Mouse (Mus musculus) R1 (cell line): ENCODE measurements around the gene Ifitm5.
A peak's percentile ranks its signal among the peaks of the same experiment; 100 is the strongest.

ENCODE experiments used
- DNase-seq: peaks from one replicate; pipeline ENCODE4 v3.0.0-alpha.2; 2018; ENCODE audit warnings: low read depth, low spot score

Ifitm5 gene

GRCm38 (mm10) chr7:140941222-140942051 is 8.7 kb downstream of the Ifitm5 start, which contains the start of gene Pgghg:
Gene Pgghg (plus strand): TSS chr7:140941391.
- DNase-seq: peak; percentile 92

GRCm38 (mm10) chr7:140939669-140940171 is 10.4 kb downstream of the Ifitm5 start:
- DNase-seq: no peak

GRCm38 (mm10) chr7:140938896-140939295 is 11.2 kb downstream of the Ifitm5 start:
- peak; percentile 75 for DNase-seq

- peak; percentile 84 for DNase-seq
Observed at GRCm38 (mm10) chr7:140938436-140938835, 11.7 kb downstream of the Ifitm5 start.

- no peak for DNase-seq
Observed at GRCm38 (mm10) chr7:140927181-140927580, 22.9 kb downstream of the Ifitm5 start.

GRCm38 (mm10) chr7:140923070-140923775 is 26.9 kb downstream of the Ifitm5 start:
- no peak for DNase-seq

- peak; percentile 66 for DNase-seq
Observed at GRCm38 (mm10) chr7:140922398-140923069, 27.6 kb downstream of the Ifitm5 start.

DNA sequence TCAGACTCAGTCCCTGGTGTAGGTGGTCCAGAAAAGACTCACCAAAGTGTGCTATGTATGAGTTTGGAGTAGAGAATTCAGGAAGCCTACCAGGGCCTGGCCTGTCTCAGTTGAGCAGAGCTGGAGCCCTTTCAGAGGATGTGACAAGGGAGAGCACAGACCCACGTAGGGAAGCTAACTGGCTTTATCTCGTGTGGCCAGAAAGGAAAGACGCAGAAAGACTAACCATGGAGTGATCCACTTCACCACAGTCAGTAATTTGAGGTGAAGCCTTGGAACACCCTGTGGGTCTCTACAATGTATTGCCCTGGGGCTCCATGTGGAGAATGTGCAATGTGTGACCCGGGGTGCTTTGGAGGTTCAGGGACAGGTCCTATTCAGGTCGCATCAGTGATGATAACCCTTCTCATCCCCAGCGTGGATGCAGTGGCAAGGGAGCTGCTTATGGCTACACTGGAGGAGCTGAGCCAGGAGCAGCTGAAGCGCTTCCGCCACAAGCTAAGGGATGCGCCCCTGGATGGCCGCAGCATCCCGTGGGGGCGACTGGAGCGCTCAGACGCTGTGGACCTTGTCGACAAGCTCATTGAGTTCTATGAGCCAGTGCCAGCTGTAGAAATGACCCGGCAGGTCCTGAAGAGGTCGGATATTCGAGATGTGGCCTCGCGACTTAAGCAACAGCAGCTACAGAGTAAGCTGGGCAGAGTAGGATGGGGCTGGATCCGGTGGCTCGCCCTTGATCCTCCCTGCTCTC is 28.7 kb downstream of the Ifitm5 start:
- DNase-seq: no peak

- DNase-seq: no peak
Observed at GRCm38 (mm10) chr7:140920418-140921029, 29.6 kb downstream of the Ifitm5 start, which contains the start of gene Nlrp6. Gene Nlrp6 (plus strand): TSS chr7:140920902.

DNA sequence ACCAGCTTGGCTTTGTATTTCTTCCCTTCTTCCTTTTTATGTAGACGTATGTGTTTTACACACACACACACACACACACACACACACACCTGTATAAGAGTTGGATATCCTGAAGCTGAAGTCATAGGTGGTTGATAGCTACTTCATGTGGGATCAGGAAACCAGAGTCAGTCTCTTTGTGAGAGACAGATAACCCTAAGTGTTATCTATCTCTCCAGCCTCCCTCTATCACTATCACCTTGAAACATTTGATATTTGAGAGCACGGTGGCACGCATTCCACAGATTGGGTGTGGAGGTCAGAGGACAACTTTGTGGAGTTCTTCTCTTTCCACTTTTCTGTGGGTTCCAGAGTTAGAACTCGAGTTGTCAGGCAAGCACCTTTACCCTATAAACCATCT is 30.2 kb downstream of the Ifitm5 start:
- no peak for DNase-seq

- DNase-seq: no peak
Observed at GRCm38 (mm10) chr7:140914031-140914690, 35.9 kb downstream of the Ifitm5 start.

DNA sequence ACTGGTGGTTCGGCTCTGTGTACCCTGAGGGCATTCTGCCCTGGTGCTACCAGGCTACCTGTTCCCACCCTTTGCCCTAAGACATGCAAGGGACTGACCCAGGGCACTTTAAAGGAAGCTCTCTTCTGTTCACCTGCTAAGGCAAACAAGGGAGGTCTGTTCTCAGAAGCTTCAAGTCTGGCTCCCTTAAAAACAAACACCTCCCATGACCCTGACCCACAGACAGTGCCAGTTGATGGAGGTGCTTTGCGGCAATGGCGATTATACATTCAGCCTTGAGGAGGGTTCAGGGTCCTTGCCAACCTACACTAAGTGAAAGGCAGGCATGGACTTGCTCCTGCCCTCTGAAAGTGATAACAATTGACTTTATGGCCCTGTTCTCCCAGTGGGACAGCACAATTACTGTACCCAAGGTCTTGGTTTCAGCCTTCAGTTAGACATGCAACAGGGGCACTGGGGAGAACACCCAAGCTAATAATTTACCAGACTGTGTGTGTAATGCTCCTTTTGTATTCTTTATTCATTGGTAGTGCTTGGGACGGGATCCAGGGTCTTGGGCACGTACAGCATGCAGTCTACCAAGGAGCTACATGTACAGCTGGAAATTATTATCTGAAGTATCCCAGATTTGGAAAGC is 37.1 kb downstream of the Ifitm5 start:
- DNase-seq: no peak

DNA sequence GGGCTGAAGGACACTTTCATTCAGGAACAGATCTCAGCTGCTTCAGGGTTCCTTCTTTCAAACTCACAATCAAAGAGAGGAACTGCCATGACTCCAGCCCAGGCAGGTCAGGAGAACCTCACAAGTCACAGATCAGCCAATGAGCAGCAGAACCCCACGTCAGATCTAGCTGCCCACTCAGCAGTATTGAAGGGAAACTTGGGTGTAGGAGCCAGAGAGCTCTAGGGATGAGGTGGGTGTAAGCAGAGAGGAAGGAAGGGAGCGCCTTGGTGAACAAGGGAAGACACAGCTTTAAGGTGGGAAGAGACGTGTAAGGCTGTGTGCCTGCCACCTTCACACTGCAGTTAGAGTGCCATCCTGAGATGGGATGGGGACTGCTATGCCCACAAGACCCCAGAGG is 37.8 kb downstream of the Ifitm5 start:
- no peak for DNase-seq

DNA sequence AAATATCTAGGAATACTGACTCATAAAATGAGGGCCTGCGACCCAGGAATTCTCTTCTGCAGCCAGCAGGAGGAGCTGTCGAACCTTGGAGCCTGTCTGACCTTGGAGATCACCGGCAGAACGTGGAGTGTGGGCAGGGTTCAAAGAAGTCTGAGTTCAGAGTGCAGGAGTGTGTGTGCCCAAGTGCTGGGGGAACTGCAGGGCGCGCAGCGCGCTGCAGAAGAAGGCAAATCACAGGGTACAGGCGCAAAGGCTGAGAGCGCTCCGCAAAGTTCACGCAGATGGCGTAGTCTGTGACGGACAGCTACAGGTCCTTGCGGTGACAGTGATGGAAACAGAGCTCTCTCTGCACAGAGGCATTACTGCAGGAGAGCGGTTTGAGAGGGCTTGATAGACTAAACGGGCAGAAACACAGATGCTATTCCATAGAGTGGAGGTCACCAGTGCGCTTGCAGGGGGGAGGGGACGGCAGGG is 41.4 kb downstream of the Ifitm5 start:
- DNase-seq: peak; percentile 97

GRCm38 (mm10) chr7:140908181-140908580 is 41.9 kb downstream of the Ifitm5 start:
- DNase-seq: no peak

GRCm38 (mm10) chr7:140907697-140908096 is 42.4 kb downstream of the Ifitm5 start:
- DNase-seq: no peak

DNA sequence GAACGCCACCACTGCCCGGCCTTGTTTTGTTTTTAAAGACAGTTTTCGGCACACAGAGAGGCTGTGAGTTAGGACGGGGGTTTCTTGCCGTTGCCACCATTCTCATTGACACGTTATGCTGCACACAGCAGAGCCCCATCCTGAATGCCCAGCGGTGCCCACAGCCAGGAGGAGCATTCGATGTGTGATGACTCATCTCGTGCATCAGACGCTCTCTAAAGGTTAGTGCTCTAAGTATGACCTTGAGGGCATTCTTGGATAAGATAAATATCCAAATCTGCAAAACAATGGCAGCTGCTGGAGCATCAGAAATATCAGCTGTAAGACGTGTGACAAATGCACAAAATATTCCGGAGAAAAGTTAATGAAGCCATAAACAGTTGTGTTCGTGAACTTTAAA is 43.0 kb downstream of the Ifitm5 start:
- DNase-seq: no peak

- DNase-seq: no peak
Observed at GRCm38 (mm10) chr7:140905642-140906081, 44.4 kb downstream of the Ifitm5 start.

GRCm38 (mm10) chr7:140903212-140903611 is 46.9 kb downstream of the Ifitm5 start:
- peak; percentile 85 for DNase-seq
